Mouse (Mus musculus) layer of hippocampus, postnatal 10 days (tissue): ENCODE results near the gene Cnih2. TPM values are rescaled to one million over a fixed set of nuclear protein-coding genes. Genes with fewer than 3 reads are reported as not detected.

ENCODE experiments used
- DNase-seq, 2 experiments: peaks; one replicate each; pipeline ENCODE4 v3.0.0; 2021; ENCODE audit warnings: low spot score in 2 of 2
- total RNA-seq, 2 experiments: library from RNA; stranded (reverse); gene quantifications; 2 replicates each; pipeline ENCODE4 v1.2.3; 2021

Cnih2 gene
- total RNA-seq, 2 experiments from 2014 or later: 743 to 783 TPM

DNA sequence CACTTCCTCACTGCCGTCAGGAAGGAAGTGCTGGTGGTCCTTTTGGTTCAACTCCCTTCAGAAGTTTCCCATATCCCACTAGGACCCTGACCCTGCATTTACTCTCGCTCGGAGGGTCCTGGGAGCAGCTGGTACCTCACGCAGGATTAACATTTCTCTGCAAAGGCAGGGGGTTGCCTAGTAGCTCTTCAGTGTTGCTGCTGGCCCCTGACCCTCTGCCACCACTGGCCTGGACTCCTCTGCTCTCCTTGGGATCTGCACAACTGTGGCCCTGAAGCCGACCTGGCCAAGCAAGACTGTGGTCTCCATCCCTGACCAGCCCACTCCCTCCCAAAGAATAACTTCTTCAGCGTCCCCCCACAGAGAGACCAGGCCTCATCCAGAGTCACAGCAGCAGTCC, 49.0 kb downstream of the Cnih2 start:
- no peak for DNase-seq

DNA sequence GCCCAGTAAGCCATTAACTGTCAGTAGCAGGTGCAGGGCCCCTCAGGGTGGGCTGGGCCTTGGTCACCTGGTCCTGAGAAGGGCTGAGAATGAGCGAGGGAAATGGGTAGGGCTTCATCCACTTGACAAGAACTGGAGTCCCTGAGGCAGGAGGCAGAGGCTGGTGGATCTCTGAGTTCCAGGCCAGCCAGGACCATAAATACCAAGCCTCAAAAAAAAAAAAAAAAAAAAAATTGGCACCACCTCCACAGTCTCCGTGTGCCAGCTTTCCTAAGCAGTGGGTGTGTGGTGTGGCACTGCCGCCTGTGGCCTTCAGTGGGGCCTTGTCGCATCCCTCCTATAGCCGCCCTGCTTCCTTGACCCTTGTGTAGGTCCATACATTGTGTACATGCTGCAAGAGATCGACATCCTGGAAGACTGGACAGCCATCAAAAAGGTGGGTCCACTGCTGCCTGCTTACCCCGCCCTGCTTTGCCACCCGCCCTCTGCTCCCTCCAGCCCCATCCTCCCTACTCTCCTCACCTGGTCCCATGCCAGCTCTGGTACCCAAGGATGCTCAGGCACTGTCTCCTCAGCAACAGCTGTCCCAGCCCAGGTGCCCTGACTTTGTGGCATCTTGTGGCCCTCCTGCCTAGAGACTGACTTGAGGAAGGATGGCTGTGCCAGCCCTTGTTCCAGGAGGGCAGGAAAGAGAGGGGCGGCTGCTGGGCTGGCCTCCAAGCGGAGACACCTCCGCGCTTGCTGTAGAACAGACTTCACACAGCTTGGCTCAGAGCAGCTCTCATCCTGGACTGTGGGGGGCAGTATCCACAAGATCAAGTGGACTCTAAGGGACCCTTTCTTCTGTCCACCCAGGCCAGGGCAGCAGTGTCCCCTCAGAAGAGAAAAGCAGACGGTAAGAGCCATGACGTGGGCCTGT, 49.9 kb downstream of the Cnih2 start:
- DNase-seq: peak in 1 of 2 experiments; percentile 65

DNA sequence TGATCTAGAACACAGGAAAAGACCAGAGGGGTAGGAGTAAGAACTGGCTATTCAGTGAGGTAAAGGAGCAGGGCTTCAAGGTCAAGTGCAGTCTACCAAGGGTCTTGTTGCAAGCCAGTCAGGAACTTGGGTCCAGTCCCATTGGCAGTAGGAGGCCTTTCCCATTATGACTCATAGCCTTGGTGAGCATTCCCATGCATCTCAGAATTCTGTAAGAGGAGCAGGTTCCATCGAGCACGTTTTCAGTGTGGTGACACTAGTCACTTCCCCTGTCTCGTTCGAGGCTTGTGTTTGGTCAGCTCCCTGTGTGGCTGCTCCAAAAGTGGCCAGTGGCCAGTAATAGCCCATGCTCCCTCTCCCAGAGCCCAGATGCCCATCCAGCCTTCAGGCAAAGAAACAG, 52.8 kb downstream of the Cnih2 start:
- DNase-seq: no peak

Other genes starting within 250 kb of the Cnih2 start
- 100 to 1,000 TPM in 1 of 2 experiments, 10 to 100 TPM in 1; 95.2 to 102 TPM for gene Ctsf, start 243.4 kb downstream of the Cnih2 start, total RNA-seq
- gene Actn3, start 220.6 kb downstream of the Cnih2 start, total RNA-seq: 1 to 10 TPM; 1.9 to 2.1 TPM
- gene Zdhhc24, start 219.9 kb downstream of the Cnih2 start, total RNA-seq: 10 to 100 TPM; 23.5 to 26.3 TPM
- gene Bbs1, start 191.9 kb downstream of the Cnih2 start, total RNA-seq: 10 to 100 TPM; 31.3 to 34.8 TPM
- 10 to 100 TPM; 62.0 to 62.7 TPM for gene Dpp3, start 170.2 kb downstream of the Cnih2 start, total RNA-seq
- gene Peli3, start 155.4 kb downstream of the Cnih2 start, total RNA-seq: 10 to 100 TPM; 18.0 to 18.4 TPM
- 10 to 100 TPM; 62.7 to 68.8 TPM for gene Mrpl11, start 136.4 kb downstream of the Cnih2 start, total RNA-seq
- 1 to 10 TPM; 4.8 to 5.0 TPM for gene Npas4, start 108.2 kb downstream of the Cnih2 start, total RNA-seq
- gene Slc29a2, start 74.7 kb downstream of the Cnih2 start, total RNA-seq: 10 to 100 TPM; 21.0 to 21.9 TPM
- gene B4gat1, start 59.7 kb downstream of the Cnih2 start, total RNA-seq: 100 to 1,000 TPM; 125 to 126 TPM
- 1 to 10 TPM; 3.4 to 6.9 TPM for gene AC124502.3, start 59.6 kb downstream of the Cnih2 start, total RNA-seq
- gene Brms1, start 57.2 kb downstream of the Cnih2 start, total RNA-seq: 10 to 100 TPM in 1 of 2 experiments, 1 to 10 TPM in 1; 8.7 to 11.9 TPM
- gene Rin1, start 48.0 kb downstream of the Cnih2 start, total RNA-seq: 10 to 100 TPM; 26.4 to 26.6 TPM
- 10 to 100 TPM in 1 of 2 experiments, 1 to 10 TPM in 1; 9.9 to 10.2 TPM for gene Cd248, start 30.4 kb downstream of the Cnih2 start, total RNA-seq
- gene Tmem151a, start 13.0 kb downstream of the Cnih2 start, total RNA-seq: 10 to 100 TPM; 96.6 to 98.0 TPM
- gene Yif1a, start 10.0 kb downstream of the Cnih2 start, total RNA-seq: 10 to 100 TPM; 24.7 to 29.9 TPM
- gene Rab1b, start 8.6 kb upstream of the Cnih2 start, total RNA-seq: 100 to 1,000 TPM; 163 to 166 TPM
- 100 to 1,000 TPM; 170 to 176 TPM for gene Klc2, start 20.0 kb upstream of the Cnih2 start, total RNA-seq
- 10 to 100 TPM; 71.2 to 73.5 TPM for gene Pacs1, start 174.6 kb upstream of the Cnih2 start, total RNA-seq
- gene Sf3b2, start 196.9 kb upstream of the Cnih2 start, total RNA-seq: 100 to 1,000 TPM; 197 to 198 TPM
- gene Gal3st3, start 199.8 kb upstream of the Cnih2 start, total RNA-seq: 100 to 1,000 TPM; 104 to 111 TPM
- gene Catsper1, start 237.2 kb upstream of the Cnih2 start, total RNA-seq: not detected